8 mouse cellular contexts compared by ENCODE assay signal in the genomic region with DNA sequence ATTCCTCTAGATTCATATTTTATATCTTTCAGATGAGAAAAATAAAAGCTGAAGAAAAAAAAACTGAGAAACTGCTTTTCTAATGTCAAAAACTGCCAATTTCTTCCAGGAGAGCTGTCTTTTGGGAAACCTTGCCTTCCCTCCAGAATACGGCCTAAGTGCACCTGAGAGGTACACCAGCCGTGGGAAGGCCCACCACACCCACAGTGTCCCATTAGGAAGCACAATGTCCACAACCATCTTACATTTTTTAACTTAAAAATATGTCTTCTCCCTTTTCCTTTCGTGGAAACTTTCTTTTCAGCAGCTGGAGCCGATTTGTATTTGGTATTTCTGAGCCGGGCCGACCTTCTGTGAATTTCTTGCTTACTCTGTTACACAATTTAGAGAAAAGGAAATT. TPM values are rescaled to one million over a fixed set of nuclear protein-coding genes. Genes with fewer than 3 reads are reported as not detected.
DNase-seq lines count a peak whose midpoint lies in the region; ATAC-seq and TF ChIP-seq lines count a peak whose summit lies in the region.

No protein-coding gene starts in this region.

- no peak overlapping the region for H3K27ac ChIP-seq in intestine, postnatal 0 days (ENCODE audit: low read depth, low read length)
- H3K27ac ChIP-seq in small intestine, adult 2 months (ENCODE audit: insufficient read depth, low read depth, low read length): no peak overlapping the region

- no peak for DNase-seq in urinary bladder, postnatal 4 days (ENCODE audit: low spot score in 2 of 2)
- DNase-seq in adipocyte (ENCODE audit: low spot score): no peak
- no peak for DNase-seq in thymus, postnatal 25 days

- 19% methylated on average over 6 of the region's 6 CpGs for WGBS in intestine, postnatal 0 days
- 13% methylated on average over 6 of the region's 6 CpGs for WGBS in small intestine, adult 2 months

- no peaks in the 10 kb centered on the region for H3K27me3 ChIP-seq in megakaryocyte, embryonic 14.5 days (replicated peaks)
- no peaks in the 10 kb centered on the region for H3K27me3 ChIP-seq in erythroblast, embryonic 14.5 days (ENCODE audit: control insufficient read depth)
- H3K27me3 ChIP-seq in intestine, postnatal 0 days (replicated peaks; ENCODE audit: control insufficient read depth, insufficient read depth, low read length): no peaks in the 10 kb centered on the region
- H3K27me3 ChIP-seq in small intestine, adult 2 months (ENCODE audit: control insufficient read depth, insufficient read depth, low read length): no peaks in the 10 kb centered on the region

- H3K9me3 ChIP-seq in megakaryocyte, embryonic 14.5 days: no peaks in the 10 kb centered on the region
- no peaks in the 10 kb centered on the region for H3K9me3 ChIP-seq in erythroblast, embryonic 14.5 days (ENCODE audit: control insufficient read depth, low read length)
- H3K9me3 ChIP-seq in intestine, postnatal 0 days (ENCODE audit: control insufficient read depth): no peaks in the 10 kb centered on the region

- no peak overlapping the region for H3K9ac ChIP-seq in intestine, postnatal 0 days (ENCODE audit: low read depth, low read length)

- peak overlapping the region; percentile 98 for H3K4me3 ChIP-seq in megakaryocyte, embryonic 14.5 days (replicated peaks)
- H3K4me3 ChIP-seq in erythroblast, embryonic 14.5 days (replicated peaks): peak overlapping the region; percentile 93
- H3K4me3 ChIP-seq in intestine, postnatal 0 days (ENCODE audit: low read depth, low read length): peak overlapping the region; percentile 97
- peak overlapping the region; percentile 38; the same call in 1 of the 2 replicates for H3K4me3 ChIP-seq in small intestine, adult 2 months (ENCODE audit: low read depth, low read length)

- TF ChIP-seq CTCF in intestine, postnatal 0 days (IDR thresholded peaks at IDR 0.05; ENCODE audit: low read depth): no peak
- TF ChIP-seq CTCF in small intestine, adult 2 months (IDR thresholded peaks at IDR 0.05; ENCODE audit: extremely low read depth, insufficient read length, insufficient replicate concordance, low read depth, low read length): no peak

- ATAC-seq in megakaryocyte, adult 5-6 weeks (ENCODE audit: poor library complexity, severe bottlenecking): no peak
- no peak for ATAC-seq in intestine, postnatal 0 days

- no peak for TF ChIP-seq POLR2A in small intestine, adult 2 months (IDR thresholded peaks at IDR 0.05; ENCODE audit: low read depth, low read length)

- H3K4me1 ChIP-seq in megakaryocyte, embryonic 14.5 days: peaks cover 83% of the 10 kb centered on the region
- peaks cover 29% of the 10 kb centered on the region for H3K4me1 ChIP-seq in erythroblast, embryonic 14.5 days (ENCODE audit: control insufficient read depth)
- 0 out of 2 replicates have a peak, but pooled peaks cover 3% of the 10 kb centered on the region for H3K4me1 ChIP-seq in intestine, postnatal 0 days (replicated peaks; ENCODE audit: control insufficient read depth, insufficient read depth, low read length)
- H3K4me1 ChIP-seq in small intestine, adult 2 months (ENCODE audit: control insufficient read depth, insufficient read depth, insufficient read length, low read length): no peaks in the 10 kb centered on the region

- H3K4me2 ChIP-seq in intestine, postnatal 0 days (replicated peaks; ENCODE audit: low read depth): peak overlapping the region; percentile 62

- H3K36me3 ChIP-seq in megakaryocyte, embryonic 14.5 days (replicated peaks; ENCODE audit: low read length): peaks cover 44% of the 10 kb centered on the region
- H3K36me3 ChIP-seq in erythroblast, embryonic 14.5 days (ENCODE audit: control insufficient read depth): peaks cover 41% of the 10 kb centered on the region
- peaks cover 28% of the 10 kb centered on the region for H3K36me3 ChIP-seq in intestine, postnatal 0 days (ENCODE audit: control insufficient read depth, insufficient read depth)
- H3K36me3 ChIP-seq in small intestine, adult 2 months (ENCODE audit: control insufficient read depth, insufficient read depth, low read length): peaks cover 23% of the 10 kb centered on the region

RNA-seq across cellular contexts. Expression of a gene that starts 4.4 kb away (rescaled TPM):
- not detected in 2 replicates for polyA plus RNA-seq in megakaryocyte, embryonic 14.5 days (2012; ENCODE audit: insufficient read depth, low replicate concordance)
- 0.59 TPM in 1 of 2 replicates, not detected in the other for total RNA-seq in megakaryocyte, adult 5-6 weeks (2015)
- total RNA-seq in megakaryocyte, adult 5-6 weeks (2017): not detected in 2 replicates
- not detected in 2 replicates for polyA plus RNA-seq in erythroblast, embryonic 14.5 days (2012)
- not detected in 2 replicates for polyA plus RNA-seq in intestine, postnatal 0 days (2015; fragmentation: Nextera tagmentation; extraction: Ambion mirVana)
- polyA plus RNA-seq in small intestine, adult 2 months (2012; rRNA removed): not detected in 2 replicates

RNA-seq across cellular contexts. Expression of a gene that starts 10.4 kb away (rescaled TPM):
- 63.4 and 64.7 TPM in 2 replicates for polyA plus RNA-seq in megakaryocyte, embryonic 14.5 days (2012; ENCODE audit: insufficient read depth, low replicate concordance)
- 116 and 122 TPM in 2 replicates for total RNA-seq in megakaryocyte, adult 5-6 weeks (2015)
- total RNA-seq in megakaryocyte, adult 5-6 weeks (2017): 160 and 173 TPM in 2 replicates
- 3.5 and 3.9 TPM in 2 replicates for polyA plus RNA-seq in erythroblast, embryonic 14.5 days (2012)
- polyA plus RNA-seq in intestine, postnatal 0 days (2015; fragmentation: Nextera tagmentation; extraction: Ambion mirVana): 41.2 and 41.8 TPM in 2 replicates
- polyA plus RNA-seq in small intestine, adult 2 months (2012; rRNA removed): 13.3 and 24.3 TPM in 2 replicates

RNA-seq across cellular contexts. Expression of a gene that starts 50.2 kb away (rescaled TPM):
- 2.8 TPM in 2 replicates for polyA plus RNA-seq in megakaryocyte, embryonic 14.5 days (2012; ENCODE audit: insufficient read depth, low replicate concordance)
- total RNA-seq in megakaryocyte, adult 5-6 weeks (2015): 9.8 and 10.4 TPM in 2 replicates
- 17.4 and 18.1 TPM in 2 replicates for total RNA-seq in megakaryocyte, adult 5-6 weeks (2017)
- 0.25 and 0.75 TPM in 2 replicates for polyA plus RNA-seq in erythroblast, embryonic 14.5 days (2012)
- 5.8 and 6.5 TPM in 2 replicates for polyA plus RNA-seq in intestine, postnatal 0 days (2015; fragmentation: Nextera tagmentation; extraction: Ambion mirVana)
- polyA plus RNA-seq in small intestine, adult 2 months (2012; rRNA removed): 1.3 and 2.3 TPM in 2 replicates

RNA-seq across cellular contexts. Expression of a gene that starts 50.7 kb away (rescaled TPM):
- polyA plus RNA-seq in megakaryocyte, embryonic 14.5 days (2012; ENCODE audit: insufficient read depth, low replicate concordance): 0.64 TPM in 1 of 2 replicates, not detected in the other
- total RNA-seq in megakaryocyte, adult 5-6 weeks (2015): 10.4 and 22.3 TPM in 2 replicates
- 16.6 TPM in 2 replicates for total RNA-seq in megakaryocyte, adult 5-6 weeks (2017)
- 0.03 and 0.21 TPM in 2 replicates for polyA plus RNA-seq in erythroblast, embryonic 14.5 days (2012)
- polyA plus RNA-seq in intestine, postnatal 0 days (2015; fragmentation: Nextera tagmentation; extraction: Ambion mirVana): 12.3 and 12.4 TPM in 2 replicates
- 1.9 and 3.7 TPM in 2 replicates for polyA plus RNA-seq in small intestine, adult 2 months (2012; rRNA removed)

Comparison
In these comparisons a context has a peak if more than half of its experiments do, and no peak if none do; other contexts are left out.
1. H3K4me3 ChIP-seq: peak in every context shown above with its lines; median percentile 98 in megakaryocyte, embryonic 14.5 days; 97 in intestine, postnatal 0 days; 93 in erythroblast, embryonic 14.5 days; 38 in small intestine, adult 2 months.